Mouse (Mus musculus): Measurements from ENCODE around the gene Ubqln1. TPM values are rescaled to one million over a fixed set of nuclear protein-coding genes. Genes with fewer than 3 reads are reported as not detected.

Gene Ubqln1
- polyA plus RNA-seq, 1 experiment from 2014 or later = 142 TPM

GRCm38 (mm10) chr13:58197211-58197610 lies 18.2 kb downstream of the Ubqln1 start:
- Histone ChIP-seq H3K27ac (replicated peaks) (no peak overlapping the region), H3K9me3 (no peaks in the 10 kb centered on the region), H3K4me3 (no peak overlapping the region), H3K9ac (no peak overlapping the region), H3K4me1 (replicated peaks) (no peaks in the 10 kb centered on the region), H3K36me3 (peaks cover 39% of the 10 kb centered on the region), H3K4me2 (no peak overlapping the region), H3K27me3 (no peaks in the 10 kb centered on the region)
- ATAC-seq (ENCODE audit: low read depth) = no peak
- WGBS = 86% methylated on average over 3 of the region's 3 CpGs

- Histone ChIP-seq H3K27ac (replicated peaks) (no peak overlapping the region), H3K36me3 (peaks cover 61% of the 10 kb centered on the region)
- no peak for ATAC-seq (ENCODE audit: low read depth)
These were observed 20.5 kb downstream of the Ubqln1 start for GRCm38 (mm10) chr13:58194908-58195307.

GRCm38 (mm10) chr13:58193221-58193620 lies 22.2 kb downstream of the Ubqln1 start:
- no peak for ATAC-seq (ENCODE audit: low read depth)
- 98% methylated on average over 3 of the region's 3 CpGs for WGBS
- H3K36me3 ChIP-seq = peaks cover 69% of the 10 kb centered on the region
- H3K27me3 ChIP-seq = no peaks in the 10 kb centered on the region
- H3K9ac ChIP-seq = no peak overlapping the region
- H3K9me3 ChIP-seq = no peaks in the 10 kb centered on the region
- no peak overlapping the region for H3K27ac ChIP-seq (replicated peaks)
- no peak overlapping the region for H3K4me2 ChIP-seq
- no peak overlapping the region for H3K4me3 ChIP-seq
- H3K4me1 ChIP-seq (replicated peaks) = no peaks in the 10 kb centered on the region; the same call in 1 of the 2 replicates

More at GRCm38 (mm10) chr13:58194908-58195307, 20.5 kb downstream of the Ubqln1 start:
- Histone ChIP-seq H3K27me3 (no peaks in the 10 kb centered on the region), H3K4me3 (no peak overlapping the region), H3K4me1 (replicated peaks) (no peaks in the 10 kb centered on the region), H3K9me3 (no peaks in the 10 kb centered on the region), H3K4me2 (no peak overlapping the region), H3K9ac (no peak overlapping the region)
- WGBS = 84% methylated on average over 3 of the region's 3 CpGs

- H3K9ac ChIP-seq = no peak overlapping the region
- H3K27me3 ChIP-seq = no peaks in the 10 kb centered on the region
- no peak for ATAC-seq (ENCODE audit: low read depth)
- H3K36me3 ChIP-seq = peaks cover 64% of the 10 kb centered on the region
- H3K9me3 ChIP-seq = no peaks in the 10 kb centered on the region
- 94% methylated on average over 6 of the region's 6 CpGs for WGBS
- H3K4me3 ChIP-seq = no peak overlapping the region
- no peak overlapping the region for H3K27ac ChIP-seq (replicated peaks)
- H3K4me2 ChIP-seq = no peak overlapping the region
- H3K4me1 ChIP-seq (replicated peaks) = no peaks in the 10 kb centered on the region; the same call in 1 of the 2 replicates
These were observed 23.3 kb downstream of the Ubqln1 start for GRCm38 (mm10) chr13:58192146-58192545.

GRCm38 (mm10) chr13:58191516-58191915 lies 23.9 kb downstream of the Ubqln1 start:
- Histone ChIP-seq H3K36me3 (peaks cover 65% of the 10 kb centered on the region), H3K4me1 (replicated peaks) (no peaks in the 10 kb centered on the region; the same call in 1 of the 2 replicates), H3K4me3 (no peak overlapping the region), H3K4me2 (no peak overlapping the region), H3K9me3 (no peaks in the 10 kb centered on the region), H3K27ac (replicated peaks) (no peak overlapping the region), H3K27me3 (no peaks in the 10 kb centered on the region), H3K9ac (no peak overlapping the region)
- ATAC-seq (ENCODE audit: low read depth) = no peak
- 96% methylated on average over 14 of the region's 14 CpGs for WGBS

GRCm38 (mm10) chr13:58189473-58189872 lies 26.0 kb downstream of the Ubqln1 start:
- H3K4me3 ChIP-seq = no peak overlapping the region
- no peak overlapping the region for H3K9ac ChIP-seq
- H3K27ac ChIP-seq (replicated peaks) = no peak overlapping the region
- no peak overlapping the region for H3K4me2 ChIP-seq
- no peak for ATAC-seq (ENCODE audit: low read depth)
- H3K4me1 ChIP-seq (replicated peaks) = no peaks in the 10 kb centered on the region; the same call in 1 of the 2 replicates
- no peaks in the 10 kb centered on the region for H3K9me3 ChIP-seq
- WGBS = 71% methylated on average over 5 of the region's 5 CpGs
- peaks cover 58% of the 10 kb centered on the region for H3K36me3 ChIP-seq
- no peaks in the 10 kb centered on the region for H3K27me3 ChIP-seq

GRCm38 (mm10) chr13:58188412-58188811 lies 27.0 kb downstream of the Ubqln1 start:
- 0 out of 2 replicates have a peak, but pooled peaks have one; percentile 36 for ATAC-seq (ENCODE audit: low read depth)
- Histone ChIP-seq H3K4me1 (replicated peaks) (no peaks in the 10 kb centered on the region; the same call in 1 of the 2 replicates), H3K27me3 (no peaks in the 10 kb centered on the region), H3K9me3 (no peaks in the 10 kb centered on the region), H3K36me3 (peaks cover 63% of the 10 kb centered on the region), H3K27ac (replicated peaks) (no peak overlapping the region), H3K9ac (no peak overlapping the region), H3K4me3 (no peak overlapping the region), H3K4me2 (no peak overlapping the region)
- WGBS = 71% methylated on average over 4 of the region's 4 CpGs

- ATAC-seq (ENCODE audit: low read depth) = no peak
- Histone ChIP-seq H3K4me1 (replicated peaks) (no peaks in the 10 kb centered on the region; the same call in 1 of the 2 replicates), H3K9ac (no peak overlapping the region), H3K4me2 (no peak overlapping the region), H3K36me3 (peaks cover 63% of the 10 kb centered on the region), H3K27ac (replicated peaks) (0 out of 2 replicates have a peak overlapping the region, but pooled peaks have one; percentile 13), H3K27me3 (no peaks in the 10 kb centered on the region), H3K4me3 (no peak overlapping the region), H3K9me3 (no peaks in the 10 kb centered on the region)
- WGBS = 76% methylated on average over 3 of the region's 3 CpGs
These were observed 27.7 kb downstream of the Ubqln1 start for GRCm38 (mm10) chr13:58187751-58188150.

- no peak overlapping the region for H3K27ac ChIP-seq (replicated peaks)
- no peak overlapping the region for H3K9ac ChIP-seq
- no peaks in the 10 kb centered on the region; the same call in 1 of the 2 replicates for H3K4me1 ChIP-seq (replicated peaks)
- H3K36me3 ChIP-seq = peaks cover 57% of the 10 kb centered on the region
- WGBS = 90% methylated on average over 8 of the region's 8 CpGs
- H3K27me3 ChIP-seq = no peaks in the 10 kb centered on the region
- H3K9me3 ChIP-seq = no peaks in the 10 kb centered on the region
- no peak overlapping the region for H3K4me3 ChIP-seq
- ATAC-seq (ENCODE audit: low read depth) = no peak
- H3K4me2 ChIP-seq = no peak overlapping the region
These were observed 29.2 kb downstream of the Ubqln1 start for GRCm38 (mm10) chr13:58186281-58186680.

- H3K9ac ChIP-seq = no peak overlapping the region
- H3K4me2 ChIP-seq = no peak overlapping the region
- no peak overlapping the region for H3K27ac ChIP-seq (replicated peaks)
- no peak for ATAC-seq (ENCODE audit: low read depth)
- H3K4me1 ChIP-seq (replicated peaks) = no peaks in the 10 kb centered on the region; the same call in 1 of the 2 replicates
- WGBS = 91% methylated on average over 3 of the region's 3 CpGs
- H3K36me3 ChIP-seq = peaks cover 61% of the 10 kb centered on the region
- H3K4me3 ChIP-seq = no peak overlapping the region
- no peaks in the 10 kb centered on the region for H3K27me3 ChIP-seq
- no peaks in the 10 kb centered on the region for H3K9me3 ChIP-seq
These were observed 31.3 kb downstream of the Ubqln1 start for GRCm38 (mm10) chr13:58184111-58184510.

GRCm38 (mm10) chr13:58181607-58182551 lies 33.6 kb downstream of the Ubqln1 start:
- no peak for ATAC-seq (ENCODE audit: low read depth)
- Histone ChIP-seq H3K4me3 (no peak overlapping the region), H3K27ac (replicated peaks) (no peak overlapping the region), H3K9ac (no peak overlapping the region), H3K4me1 (replicated peaks) (no peaks in the 10 kb centered on the region), H3K27me3 (no peaks in the 10 kb centered on the region), H3K4me2 (no peak overlapping the region), H3K9me3 (no peaks in the 10 kb centered on the region), H3K36me3 (peaks cover 65% of the 10 kb centered on the region)
- 82% methylated on average over 14 of the region's 14 CpGs for WGBS

- Histone ChIP-seq H3K36me3 (peaks cover 75% of the 10 kb centered on the region), H3K4me3 (no peak overlapping the region), H3K4me2 (no peak overlapping the region), H3K4me1 (replicated peaks) (no peaks in the 10 kb centered on the region), H3K27ac (replicated peaks) (no peak overlapping the region), H3K9me3 (no peaks in the 10 kb centered on the region), H3K9ac (no peak overlapping the region), H3K27me3 (no peaks in the 10 kb centered on the region)
- 86% methylated on average over 9 of the region's 9 CpGs for WGBS
- no peak for ATAC-seq (ENCODE audit: low read depth)
These were observed 37.8 kb downstream of the Ubqln1 start for GRCm38 (mm10) chr13:58177511-58178208.

Data from neural tube, embryonic 13.5 days (tissue).